Mouse (Mus musculus): Measurements from ENCODE around the gene Gal3st2. TPM values are rescaled to one million over a fixed set of nuclear protein-coding genes. Genes with fewer than 3 reads are reported as not detected.
"Not testable (repeated sequence)": the region's sequence is repeated elsewhere in the genome, so short reads cannot be mapped to it uniquely, and the experiment has no call there.

Gal3st2 gene
- total and polyA plus RNA-seq, 2 experiments from 2014 or later, result not detected

DNA sequence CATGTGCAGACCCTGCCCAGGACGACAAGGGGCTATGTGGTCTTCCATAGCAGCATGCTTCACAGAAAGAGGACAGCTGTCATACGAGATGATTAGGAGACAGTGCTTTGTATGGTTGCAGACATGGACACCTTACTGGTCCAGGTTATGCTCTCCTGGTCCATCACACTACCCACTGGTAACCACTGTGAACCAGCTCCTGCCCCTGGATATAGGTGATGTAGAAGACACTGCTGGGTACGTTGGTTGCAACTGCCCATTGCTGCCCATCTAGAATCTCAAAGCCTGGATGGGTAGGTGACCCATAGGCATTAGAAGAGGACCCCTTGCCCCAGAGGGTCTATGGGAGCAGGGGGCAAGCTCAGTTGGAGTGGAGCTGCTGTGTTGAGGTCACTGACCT, 58.2 kb downstream of the Gal3st2 start:
- not testable (repeated sequence) for H3K4me3 ChIP-seq (ENCODE audit: low read depth, low read length); H3K4me2 ChIP-seq (ENCODE audit: low read depth, low read length, poor library complexity, severe bottlenecking); H3K36me3 ChIP-seq (ENCODE audit: insufficient read depth, low read length); H3K27ac ChIP-seq (ENCODE audit: low read depth, low read length); H3K27me3 ChIP-seq (ENCODE audit: insufficient read depth, low read length); DNase-seq (ENCODE audit: low spot score); H3K9ac ChIP-seq (replicated peaks; ENCODE audit: low read length, poor library complexity, severe bottlenecking); H3K9me3 ChIP-seq (ENCODE audit: low read length); ATAC-seq (ENCODE audit: low FRiP score); H3K4me1 ChIP-seq (ENCODE audit: insufficient read depth, low read length)
- 84% methylated on average over 3 of the region's 3 CpGs for WGBS

GRCm38 (mm10) chr1:93922609-93923008, 61.5 kb downstream of the Gal3st2 start:
- H3K4me2 ChIP-seq (ENCODE audit: low read depth, low read length, poor library complexity, severe bottlenecking); H3K4me1 ChIP-seq (ENCODE audit: insufficient read depth, low read length); ATAC-seq (ENCODE audit: low FRiP score); H3K27ac ChIP-seq (ENCODE audit: low read depth, low read length); H3K9me3 ChIP-seq (ENCODE audit: low read length); DNase-seq (ENCODE audit: low spot score); H3K4me3 ChIP-seq (ENCODE audit: low read depth, low read length); H3K36me3 ChIP-seq (ENCODE audit: insufficient read depth, low read length); H3K9ac ChIP-seq (replicated peaks; ENCODE audit: low read length, poor library complexity, severe bottlenecking); H3K27me3 ChIP-seq (ENCODE audit: insufficient read depth, low read length): not testable (repeated sequence)
- WGBS, result 86% methylated on average over 3 of the region's 3 CpGs

- not testable (repeated sequence) for H3K9ac ChIP-seq (replicated peaks; ENCODE audit: low read length, poor library complexity, severe bottlenecking); H3K27ac ChIP-seq (ENCODE audit: low read depth, low read length); H3K36me3 ChIP-seq (ENCODE audit: insufficient read depth, low read length); H3K4me3 ChIP-seq (ENCODE audit: low read depth, low read length); ATAC-seq (ENCODE audit: low FRiP score); H3K4me1 ChIP-seq (ENCODE audit: insufficient read depth, low read length); H3K4me2 ChIP-seq (ENCODE audit: low read depth, low read length, poor library complexity, severe bottlenecking); H3K27me3 ChIP-seq (ENCODE audit: insufficient read depth, low read length); H3K9me3 ChIP-seq (ENCODE audit: low read length); DNase-seq (ENCODE audit: low spot score)
- WGBS, result 76% methylated on average over 2 of the region's 2 CpGs
Observed at GRCm38 (mm10) chr1:93923098-93923497, 62.0 kb downstream of the Gal3st2 start.

Other genes with a start within 250 kb of the Gal3st2 start
- 301 and 335 TPM in 2 replicates for gene Stk25, start 202.6 kb upstream of the Gal3st2 start, total RNA-seq (2014; rRNA removed)
- 362 and 412 TPM in 2 replicates for gene Stk25, start 202.6 kb upstream of the Gal3st2 start, polyA plus RNA-seq (2015; fragmentation: Nextera tagmentation; extraction: Ambion mirVana)
- 99.4 and 108 TPM in 2 replicates for gene Bok, start 175.6 kb upstream of the Gal3st2 start, total RNA-seq (2014; rRNA removed)
- 95.4 and 96.6 TPM in 2 replicates for gene Bok, start 175.6 kb upstream of the Gal3st2 start, polyA plus RNA-seq (2015; fragmentation: Nextera tagmentation; extraction: Ambion mirVana)
- 39.3 and 58.7 TPM in 2 replicates for gene Atg4b, start 109.8 kb upstream of the Gal3st2 start, total RNA-seq (2014; rRNA removed)
- gene Atg4b, start 109.8 kb upstream of the Gal3st2 start, polyA plus RNA-seq (2015; fragmentation: Nextera tagmentation; extraction: Ambion mirVana), result 75.8 and 81.8 TPM in 2 replicates
- 56.0 and 63.3 TPM in 2 replicates for gene Thap4, start 106.4 kb upstream of the Gal3st2 start, total RNA-seq (2014; rRNA removed)
- gene Thap4, start 106.4 kb upstream of the Gal3st2 start, polyA plus RNA-seq (2015; fragmentation: Nextera tagmentation; extraction: Ambion mirVana), result 53.7 and 57.1 TPM in 2 replicates
- 66.8 and 88.8 TPM in 2 replicates for gene Dtymk, start 59.4 kb upstream of the Gal3st2 start, total RNA-seq (2014; rRNA removed)
- gene Dtymk, start 59.4 kb upstream of the Gal3st2 start, polyA plus RNA-seq (2015; fragmentation: Nextera tagmentation; extraction: Ambion mirVana), result 109 TPM in 2 replicates
- gene Ing5, start 57.3 kb upstream of the Gal3st2 start, total RNA-seq (2014; rRNA removed), result 12.6 and 13.5 TPM in 2 replicates
- 7.1 and 7.5 TPM in 2 replicates for gene Ing5, start 57.3 kb upstream of the Gal3st2 start, polyA plus RNA-seq (2015; fragmentation: Nextera tagmentation; extraction: Ambion mirVana)
- gene D2hgdh, start 36.4 kb upstream of the Gal3st2 start, total RNA-seq (2014; rRNA removed), result 10.6 and 20.0 TPM in 2 replicates
- 8.6 and 10.3 TPM in 2 replicates for gene D2hgdh, start 36.4 kb upstream of the Gal3st2 start, polyA plus RNA-seq (2015; fragmentation: Nextera tagmentation; extraction: Ambion mirVana)
- gene Gal3st2b, start 57.0 kb downstream of the Gal3st2 start, total RNA-seq (2014; rRNA removed), result 0.33 TPM in 1 of 2 replicates, not detected in the other
- gene Gal3st2b, start 57.0 kb downstream of the Gal3st2 start, polyA plus RNA-seq (2015; fragmentation: Nextera tagmentation; extraction: Ambion mirVana), result 0.05 TPM in 1 of 2 replicates, not detected in the other
- not detected in 2 replicates for gene Gal3st2c, start 129.2 kb downstream of the Gal3st2 start, total RNA-seq (2014; rRNA removed)
- not detected in 2 replicates for gene Gal3st2c, start 129.2 kb downstream of the Gal3st2 start, polyA plus RNA-seq (2015; fragmentation: Nextera tagmentation; extraction: Ambion mirVana)
- 0.93 and 0.99 TPM in 2 replicates for gene Neu4, start 159.1 kb downstream of the Gal3st2 start, total RNA-seq (2014; rRNA removed)
- 0.04 and 0.12 TPM in 2 replicates for gene Neu4, start 159.1 kb downstream of the Gal3st2 start, polyA plus RNA-seq (2015; fragmentation: Nextera tagmentation; extraction: Ambion mirVana)
- not detected in 2 replicates for gene Pdcd1, start 191.2 kb downstream of the Gal3st2 start, total RNA-seq (2014; rRNA removed)
- not detected in 2 replicates for gene Pdcd1, start 191.2 kb downstream of the Gal3st2 start, polyA plus RNA-seq (2015; fragmentation: Nextera tagmentation; extraction: Ambion mirVana)